Mouse (Mus musculus) MEL-GATA-1-ER (cell line): ENCODE measurements around the gene Sdf4.

ENCODE experiments used
- DNase-seq: peaks from one replicate; pipeline ENCODE4 v3.0.0-alpha.2; 2012; ENCODE audit warnings: low read depth; ENCODE audit errors: extremely low read depth

The Sdf4 gene

DNA sequence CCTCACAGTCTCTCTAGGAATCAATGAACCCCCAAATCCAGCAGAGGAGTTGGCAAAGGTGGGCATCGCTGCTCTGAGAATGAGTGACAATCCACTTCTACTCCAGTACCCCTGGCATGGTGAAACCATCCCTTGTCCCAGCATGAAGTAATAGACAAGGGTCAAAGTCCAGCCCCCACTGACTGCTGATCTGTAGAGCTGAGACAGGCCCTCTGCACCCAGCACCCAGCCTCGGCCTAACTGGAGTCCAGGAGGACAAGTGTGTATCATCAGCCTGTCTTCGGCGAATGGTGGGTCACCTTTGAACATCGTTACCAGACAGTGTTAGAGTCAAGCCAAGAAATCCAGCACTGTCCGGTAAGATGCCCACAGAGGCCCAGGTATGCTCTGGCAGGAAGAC, 61.9 kb downstream of the Sdf4 start:
- DNase-seq = no peak

DNA sequence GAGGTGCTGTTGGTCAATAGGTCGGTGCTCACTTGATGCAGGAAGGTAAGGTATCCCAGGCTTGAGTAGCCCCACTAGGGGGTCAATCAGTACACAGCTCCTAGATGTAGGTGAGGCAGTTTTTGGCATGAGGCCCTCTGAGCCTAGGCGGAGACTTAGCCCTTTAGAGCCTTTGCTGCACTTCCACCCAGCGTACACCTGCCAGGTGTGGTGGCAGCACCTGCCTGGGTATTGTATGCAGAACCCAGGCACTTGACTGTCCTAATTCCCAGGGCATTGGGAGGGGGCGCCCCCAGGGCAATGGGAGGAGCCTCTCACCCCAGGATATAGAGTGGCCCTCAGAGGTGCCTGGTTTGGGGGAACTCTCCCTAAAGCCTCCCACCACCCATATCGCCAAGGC, 62.5 kb downstream of the Sdf4 start:
- DNase-seq = no peak

DNA sequence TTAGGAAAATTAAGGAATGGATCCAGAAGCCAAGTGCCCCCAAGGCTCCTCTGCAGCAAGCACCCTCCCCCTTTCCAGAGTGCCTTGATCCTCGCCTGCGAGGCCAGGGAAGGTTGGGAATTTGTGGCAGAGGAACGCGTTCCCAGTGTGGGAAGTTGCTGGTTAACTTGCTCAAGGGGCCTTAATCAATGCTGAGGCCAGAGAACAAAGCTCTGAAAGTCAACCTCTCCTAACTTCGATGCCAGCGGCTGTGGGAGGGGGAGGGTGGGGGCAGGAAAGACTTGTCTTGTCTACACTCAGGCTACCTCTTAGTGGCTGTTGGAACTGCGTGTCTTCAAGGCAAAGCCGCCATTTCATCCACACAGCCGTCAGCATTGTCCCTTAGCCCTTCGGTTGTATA, 65.0 kb downstream of the Sdf4 start:
- DNase-seq = no peak

DNA sequence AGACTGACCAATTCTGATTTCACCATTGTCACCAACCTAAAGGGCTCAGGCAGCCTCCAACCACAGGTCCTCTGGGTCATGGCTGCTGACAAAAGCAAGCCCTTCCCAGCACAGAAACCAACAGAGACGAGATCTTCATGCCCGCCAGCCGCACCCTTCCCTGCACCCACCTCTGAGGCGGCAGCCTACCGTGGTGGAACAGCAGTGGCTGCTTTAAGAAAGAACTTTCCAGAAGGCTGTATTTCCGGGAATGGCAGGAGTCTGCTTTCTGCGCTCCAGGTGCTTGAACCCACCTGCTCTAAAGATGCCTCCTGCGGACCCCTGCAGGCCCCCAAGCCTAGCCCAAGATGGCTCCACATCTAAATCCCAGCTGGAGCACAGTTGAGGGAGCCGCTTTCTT, 66.2 kb downstream of the Sdf4 start:
- no peak for DNase-seq

DNA sequence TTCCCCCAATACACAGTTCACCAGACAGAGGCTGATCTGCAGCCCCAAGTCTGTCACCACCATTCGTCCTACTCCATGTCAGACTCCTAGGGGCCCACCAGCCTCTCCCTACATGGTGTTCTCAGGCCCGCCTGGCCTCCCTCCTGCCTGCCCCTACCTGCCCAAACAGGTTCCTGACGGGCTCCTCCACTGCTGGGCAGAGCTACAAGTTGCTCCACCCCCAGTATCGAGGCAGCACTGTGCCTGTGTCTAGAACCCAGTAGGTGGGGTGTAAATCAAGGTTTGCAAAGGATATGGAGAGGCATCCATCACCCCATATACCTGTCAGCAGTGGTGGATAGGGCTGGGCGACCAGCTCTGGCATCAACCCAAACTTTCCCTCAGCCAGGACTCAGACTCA, 66.6 kb downstream of the Sdf4 start, which contains the start of gene Ttll10:
Ttll10 (minus strand) TSS at position 154 of the 400 bp plus-strand sequence.
- DNase-seq = no peak

DNA sequence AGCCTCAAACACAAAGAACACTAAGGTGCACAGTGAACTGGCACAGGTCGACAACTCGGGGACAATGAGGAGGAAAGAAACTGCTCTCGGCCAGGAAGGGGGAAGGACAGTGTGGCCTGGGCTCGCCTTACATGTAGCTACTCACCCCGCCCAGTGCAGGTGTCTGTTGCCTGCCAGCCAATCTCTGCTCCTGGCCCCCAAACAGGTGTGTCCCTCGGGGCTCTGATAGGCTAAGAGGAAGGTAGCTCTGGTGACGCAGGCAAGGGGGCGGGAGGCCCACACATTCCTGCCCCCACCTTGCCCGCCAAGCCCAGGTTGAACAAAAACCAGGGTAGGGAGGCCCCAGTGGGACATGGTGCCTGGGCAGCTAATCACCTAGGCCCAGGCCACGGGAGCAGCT, 67.0 kb downstream of the Sdf4 start:
- no peak for DNase-seq
